Mouse (Mus musculus) heart, embryonic 11.5 days (tissue): ENCODE measurements around the gene Spock1. TPM values are rescaled to one million over a fixed set of nuclear protein-coding genes. Genes with fewer than 3 reads are reported as not detected.

Experiments used
- ATAC-seq: fragments of 200-750 bp; cut with Nextera tagmentation; replicated peaks from 2 replicates; pipeline ENCODE4 v1.8.0; 2017; ENCODE audit warnings: moderate library complexity; ENCODE audit not compliant: insufficient number of reproducible peaks, low FRiP score, low TSS enrichment
- H3K27ac ChIP-seq: fragments of 300-500 bp; sonication (generic); 2 replicates; pipeline ENCODE4 v1.5.1; 2014; ENCODE audit warnings: mild to moderate bottlenecking, low read depth, low read length
- H3K27me3 ChIP-seq: fragments of 300-500 bp; sonication (generic); 2 replicates; pipeline ENCODE4 v1.6.1; 2014; ENCODE audit warnings: mild to moderate bottlenecking, low read length, mixed read lengths; ENCODE audit not compliant: control insufficient read depth, insufficient read depth
- H3K36me3 ChIP-seq: fragments of 300-500 bp; sonication (generic); 2 replicates; pipeline ENCODE4 v1.6.1; 2014; ENCODE audit warnings: mild to moderate bottlenecking, low read length, moderate library complexity, mixed read lengths; ENCODE audit not compliant: control insufficient read depth, insufficient read depth
- H3K4me1 ChIP-seq: fragments of 300-500 bp; sonication (generic); 2 replicates; pipeline ENCODE4 v1.6.1; 2014; ENCODE audit warnings: low read length; ENCODE audit not compliant: control insufficient read depth, insufficient read depth
- H3K4me2 ChIP-seq: fragments of 300-500 bp; sonication (generic); 2 replicates; pipeline ENCODE4 v1.6.1; 2014; ENCODE audit warnings: mild to moderate bottlenecking, moderate library complexity
- H3K4me3 ChIP-seq: fragments of 300-500 bp; sonication (generic); 2 replicates; pipeline ENCODE4 v1.5.1; 2014; ENCODE audit warnings: low read depth, low read length
- H3K9ac ChIP-seq: fragments of 300-500 bp; sonication (generic); 2 replicates; pipeline ENCODE4 v1.6.1; 2014; ENCODE audit warnings: mild to moderate bottlenecking, low read depth, low read length, moderate library complexity
- H3K9me3 ChIP-seq: fragments of 300-500 bp; sonication (generic); replicated peaks from 2 replicates; pipeline ENCODE4 v1.6.1; 2016; ENCODE audit warnings: low read length; ENCODE audit not compliant: control insufficient read depth
- WGBS: fragments of 180-500 bp; shearing (Covaris S2); extraction: QIAGEN DNeasy Blood & Tissue Kit; methylation state at CpG from one replicate; pipeline ENCODE4 v1.1.7; 2014; ENCODE audit not compliant: insufficient replicate concordance; 5-methylcytosine and 5-hydroxymethylcytosine counted together
- polyA plus RNA-seq: library from polyadenylated mRNA; unstranded; fragments of >200 nt; fragmentation: Nextera tagmentation; extraction: Ambion mirVana; gene quantifications from 2 replicates; pipeline ENCODE4 v1.2.1, GENCODE M21; 2014

The Spock1 gene
- polyA plus RNA-seq, 1 experiment from 2014 or later, result 0.69 TPM

DNA sequence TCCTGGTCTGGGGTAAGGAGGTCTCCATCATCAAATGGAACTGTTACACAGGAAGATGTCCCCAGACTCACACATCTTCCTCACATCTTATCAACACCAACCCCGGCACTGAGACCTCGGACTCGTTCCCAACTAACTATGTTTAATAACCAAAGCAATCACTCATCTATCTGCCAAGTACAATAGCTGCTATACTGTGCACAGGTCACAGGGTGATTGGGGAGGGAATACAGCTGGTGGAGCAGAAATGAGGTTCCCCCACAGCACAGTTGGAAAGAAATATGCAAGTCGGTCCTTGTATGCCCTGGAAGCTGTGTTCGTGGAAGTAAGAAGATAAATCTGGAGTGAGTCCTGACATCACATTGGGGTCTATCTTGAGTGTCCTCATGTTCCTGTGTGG is 98.0 kb downstream of the Spock1 start:
- H3K4me1 ChIP-seq, result no peaks in the 10 kb centered on the region
- WGBS, result 79% methylated on average over 5 of the region's 5 CpGs
- no peak overlapping the region for H3K27ac ChIP-seq
- H3K9ac ChIP-seq, result no peak overlapping the region
- no peak overlapping the region for H3K4me3 ChIP-seq
- no peak overlapping the region for H3K4me2 ChIP-seq
- no peak for ATAC-seq
- no peaks in the 10 kb centered on the region for H3K36me3 ChIP-seq
- no peaks in the 10 kb centered on the region for H3K27me3 ChIP-seq
- H3K9me3 ChIP-seq, result no peaks in the 10 kb centered on the region

DNA sequence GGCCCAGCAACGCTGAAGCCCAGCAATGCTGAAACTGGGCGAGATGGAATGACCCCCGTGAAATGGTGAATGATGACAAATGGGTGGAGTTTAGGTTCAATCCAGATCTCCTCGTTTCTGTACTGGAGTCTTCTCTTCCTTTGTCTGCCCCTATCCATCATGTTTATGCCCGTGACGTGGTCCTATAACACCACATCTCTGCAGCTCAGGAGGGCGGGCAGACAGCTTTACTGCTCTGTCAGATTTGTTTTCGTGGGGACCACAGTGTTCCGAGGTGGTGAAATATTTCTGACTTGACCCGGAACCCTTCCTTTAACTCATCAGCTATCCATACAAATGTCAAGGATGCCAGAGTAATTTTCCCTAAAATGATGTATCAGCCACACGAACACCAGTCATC is 98.5 kb downstream of the Spock1 start:
- H3K36me3 ChIP-seq, result no peaks in the 10 kb centered on the region

DNA sequence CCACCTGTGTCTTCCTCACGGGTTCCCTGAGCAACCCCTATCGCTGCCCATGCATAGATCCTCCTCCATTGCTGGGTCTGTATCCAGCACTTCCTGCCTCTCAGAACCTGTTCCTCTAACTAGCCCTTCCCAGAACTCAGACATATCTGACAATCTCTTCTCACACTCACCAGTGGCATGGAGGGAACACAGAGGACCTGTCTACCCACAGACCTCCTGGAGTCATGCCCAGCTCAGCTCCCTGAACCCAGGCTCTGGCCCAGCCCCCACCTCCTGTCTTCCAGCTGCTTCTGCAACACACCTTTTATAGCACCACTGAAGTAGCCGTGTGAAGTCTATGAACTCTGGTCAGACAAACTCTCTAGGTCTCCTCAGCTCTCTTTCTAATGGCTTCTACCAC is 101.3 kb downstream of the Spock1 start:
- 72% methylated on average over 3 of the region's 3 CpGs for WGBS
- no peak for ATAC-seq

More for the DNA sequence above, 98.5 kb downstream of the Spock1 start:
- H3K4me2 ChIP-seq, result no peak overlapping the region
- no peaks in the 10 kb centered on the region for H3K27me3 ChIP-seq
- no peak overlapping the region for H3K4me3 ChIP-seq
- H3K9ac ChIP-seq, result no peak overlapping the region
- ATAC-seq, result no peak
- H3K9me3 ChIP-seq, result no peaks in the 10 kb centered on the region
- WGBS, result 76% methylated on average over 11 of the region's 11 CpGs
- H3K27ac ChIP-seq, result no peak overlapping the region
- no peaks in the 10 kb centered on the region for H3K4me1 ChIP-seq

DNA sequence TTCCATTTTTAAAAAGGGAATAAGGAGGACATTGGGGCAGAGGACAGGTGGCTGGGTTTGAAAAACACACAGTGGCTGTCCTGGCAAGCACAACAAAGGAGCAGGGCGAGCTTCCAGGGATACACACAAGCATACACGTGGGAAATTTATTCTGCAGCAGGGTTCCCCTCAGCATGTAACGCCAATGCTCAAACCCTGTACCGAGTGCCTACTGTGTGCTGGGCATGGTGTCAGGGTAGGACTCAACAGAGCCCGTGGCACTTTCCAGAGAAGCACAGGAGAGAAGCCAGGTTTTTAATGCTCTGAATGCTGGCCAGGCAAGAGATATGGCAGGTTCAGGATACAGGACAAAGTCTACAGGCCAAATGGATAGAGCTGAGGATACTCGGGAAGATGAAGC is 101.8 kb downstream of the Spock1 start:
- Histone ChIP-seq H3K36me3 (no peaks in the 10 kb centered on the region), H3K27me3 (no peaks in the 10 kb centered on the region), H3K4me2 (no peak overlapping the region), H3K9me3 (no peaks in the 10 kb centered on the region), H3K9ac (no peak overlapping the region), H3K27ac (no peak overlapping the region), H3K4me1 (no peaks in the 10 kb centered on the region), H3K4me3 (no peak overlapping the region)
- WGBS, result 79% methylated on average over 6 of the region's 6 CpGs
- ATAC-seq, result no peak

More for the DNA sequence above, 101.3 kb downstream of the Spock1 start:
- no peak overlapping the region for H3K27ac ChIP-seq
- no peaks in the 10 kb centered on the region for H3K4me1 ChIP-seq
- H3K9me3 ChIP-seq, result no peaks in the 10 kb centered on the region
- no peaks in the 10 kb centered on the region for H3K27me3 ChIP-seq
- no peak overlapping the region for H3K4me2 ChIP-seq
- no peaks in the 10 kb centered on the region for H3K36me3 ChIP-seq
- H3K9ac ChIP-seq, result no peak overlapping the region
- no peak overlapping the region for H3K4me3 ChIP-seq

DNA sequence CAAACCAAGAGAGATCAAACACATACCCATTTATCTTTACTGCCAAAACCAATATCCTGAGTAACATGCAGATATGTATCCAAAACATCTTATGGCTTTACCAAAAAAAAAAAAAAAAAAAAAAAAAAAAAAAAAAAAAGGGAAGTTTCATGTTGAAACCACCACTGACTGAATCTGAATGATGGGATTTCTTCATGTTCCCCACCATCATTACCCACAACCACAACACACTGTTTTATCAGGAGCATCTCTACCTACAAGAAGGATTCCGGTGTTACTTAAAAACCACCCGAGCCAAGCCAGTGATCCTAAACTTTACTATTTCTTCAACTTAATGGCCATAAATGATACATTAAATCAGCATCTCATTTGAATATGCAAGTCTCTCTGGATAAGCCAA is 109.5 kb downstream of the Spock1 start:
- H3K4me1 ChIP-seq, result no peaks in the 10 kb centered on the region
- no peak overlapping the region for H3K9ac ChIP-seq
- no peak for ATAC-seq
- 88% methylated on average over 2 of the region's 2 CpGs for WGBS
- no peak overlapping the region for H3K4me2 ChIP-seq
- H3K4me3 ChIP-seq, result no peak overlapping the region
- no peaks in the 10 kb centered on the region for H3K27me3 ChIP-seq
- H3K36me3 ChIP-seq, result no peaks in the 10 kb centered on the region
- H3K27ac ChIP-seq, result no peak overlapping the region
- no peaks in the 10 kb centered on the region for H3K9me3 ChIP-seq

DNA sequence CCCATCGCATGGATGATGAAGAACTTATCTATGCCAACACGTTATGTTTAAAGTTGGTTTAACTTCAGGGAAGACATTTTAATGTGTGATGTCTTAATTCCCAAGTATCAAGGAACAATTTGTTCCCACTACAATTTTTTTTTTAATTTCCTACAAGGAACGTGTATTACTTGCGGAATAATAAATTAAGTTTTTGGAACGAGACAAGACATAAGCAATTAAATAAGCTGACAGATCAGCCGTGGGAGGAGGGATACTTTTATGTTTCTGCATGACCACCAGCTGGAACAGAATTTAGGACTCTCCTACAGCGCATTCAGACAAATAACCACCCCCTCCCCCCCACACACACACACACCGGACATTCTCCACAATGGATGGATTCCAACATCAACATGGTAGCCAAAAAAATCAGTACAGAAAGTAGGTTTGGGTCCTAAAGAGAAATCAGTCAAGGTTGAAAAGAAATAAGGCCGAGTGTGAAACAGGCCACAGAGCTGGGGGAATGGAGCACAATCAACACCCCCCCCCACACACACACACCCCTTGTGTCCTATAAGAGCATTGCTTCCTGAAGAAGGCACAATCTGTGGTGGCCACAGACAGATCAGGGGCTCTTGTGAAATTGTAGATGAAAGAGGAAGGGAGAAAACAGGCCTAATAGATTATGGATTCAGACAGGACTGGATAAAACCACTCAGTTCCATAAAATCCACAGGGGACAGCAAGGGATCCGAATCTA is 111.0 kb downstream of the Spock1 start:
- Histone ChIP-seq H3K9ac (no peak overlapping the region), H3K27ac (no peak overlapping the region), H3K36me3 (no peaks in the 10 kb centered on the region), H3K27me3 (no peaks in the 10 kb centered on the region), H3K4me1 (no peaks in the 10 kb centered on the region), H3K4me3 (no peak overlapping the region), H3K4me2 (no peak overlapping the region), H3K9me3 (no peaks in the 10 kb centered on the region)
- WGBS, result 80% methylated on average over 10 of the region's 10 CpGs
- no peak for ATAC-seq

DNA sequence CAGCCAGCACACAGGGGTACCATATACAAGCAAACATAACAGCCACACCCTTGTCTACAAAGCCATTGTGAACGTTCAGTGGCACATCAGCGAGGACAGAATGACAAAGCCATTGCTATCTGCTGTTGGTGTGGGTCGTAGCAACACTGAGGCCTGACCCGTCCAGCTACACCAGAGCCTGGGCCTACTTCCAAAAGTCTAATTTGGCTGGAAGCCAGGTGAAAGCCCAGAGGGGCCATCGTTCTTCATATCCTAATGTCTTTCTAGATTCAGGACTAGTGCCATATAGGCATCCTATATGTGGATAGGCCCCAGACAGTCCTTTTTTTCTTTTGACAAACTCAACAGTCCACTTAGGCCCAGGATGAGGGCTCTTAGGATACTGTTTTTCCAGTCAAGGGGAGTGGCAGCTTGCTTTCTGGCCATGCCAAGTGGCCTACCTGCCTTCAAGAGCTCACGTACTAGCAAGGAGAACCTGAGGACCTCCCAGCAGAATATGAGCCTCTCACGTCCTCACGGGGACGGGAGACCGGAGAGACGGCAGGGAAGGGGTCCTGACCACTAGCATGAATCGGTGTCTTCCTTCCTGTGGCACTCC is 114.4 kb downstream of the Spock1 start:
- Histone ChIP-seq H3K4me1 (no peaks in the 10 kb centered on the region), H3K4me2 (no peak overlapping the region), H3K9me3 (no peaks in the 10 kb centered on the region), H3K36me3 (no peaks in the 10 kb centered on the region), H3K9ac (no peak overlapping the region), H3K27me3 (0 out of 2 replicates have a peak, but pooled peaks cover 2% of the 10 kb centered on the region), H3K27ac (no peak overlapping the region), H3K4me3 (no peak overlapping the region)
- ATAC-seq, result no peak
- 76% methylated on average over 12 of the region's 12 CpGs for whole genome bisulfite sequencing

DNA sequence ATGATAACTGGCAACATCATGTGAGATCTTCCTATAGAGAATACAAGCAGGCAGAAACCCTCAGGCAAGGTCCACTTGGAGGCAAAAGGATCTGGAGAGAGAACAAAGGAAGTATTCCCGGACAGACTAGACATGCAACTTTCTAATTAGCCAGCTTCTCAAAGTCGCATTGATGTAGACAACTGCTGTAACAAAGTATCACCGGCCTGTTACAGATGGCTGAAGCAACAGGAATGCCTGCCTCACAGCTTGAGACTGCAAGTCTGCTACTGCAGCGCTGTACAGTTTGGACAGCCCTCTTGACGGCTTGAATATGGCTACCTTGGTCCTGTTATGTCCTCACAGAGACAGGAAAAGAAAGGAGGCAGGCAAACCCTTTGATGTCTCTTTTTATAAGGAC is 118.3 kb downstream of the Spock1 start:
- no peak overlapping the region for H3K4me2 ChIP-seq
- no peaks in the 10 kb centered on the region for H3K36me3 ChIP-seq
- ATAC-seq, result no peak
- H3K4me3 ChIP-seq, result no peak overlapping the region
- no peaks in the 10 kb centered on the region for H3K9me3 ChIP-seq
- H3K9ac ChIP-seq, result no peak overlapping the region
- H3K27ac ChIP-seq, result no peak overlapping the region
- 60% methylated on average over 5 of the region's 5 CpGs for WGBS
- 0 out of 2 replicates have a peak, but pooled peaks cover 3% of the 10 kb centered on the region for H3K27me3 ChIP-seq
- no peaks in the 10 kb centered on the region for H3K4me1 ChIP-seq

DNA sequence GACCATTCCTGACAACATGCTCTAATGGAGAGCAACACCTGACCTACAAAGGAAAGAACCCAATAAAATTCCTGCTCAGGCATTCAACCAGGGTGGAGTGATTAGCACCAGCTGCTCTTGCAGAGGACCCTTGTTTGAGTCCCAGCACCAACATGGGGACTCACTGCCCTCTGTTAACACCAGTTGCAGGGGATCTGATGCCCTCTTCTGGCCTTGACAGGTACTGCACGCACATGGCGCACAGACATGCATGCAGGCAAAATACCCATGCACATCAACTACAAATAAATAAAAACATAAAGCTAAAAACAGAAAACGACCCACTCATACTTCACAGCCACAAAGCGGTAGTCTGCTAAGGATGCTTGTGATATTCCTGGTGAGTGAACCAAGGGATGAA is 119.8 kb downstream of the Spock1 start:
- no peaks in the 10 kb centered on the region for H3K4me1 ChIP-seq
- H3K27ac ChIP-seq, result no peak overlapping the region
- H3K9me3 ChIP-seq, result no peaks in the 10 kb centered on the region
- WGBS, result 92% methylated on average over 4 of the region's 4 CpGs
- H3K9ac ChIP-seq, result no peak overlapping the region
- H3K27me3 ChIP-seq, result 0 out of 2 replicates have a peak, but pooled peaks cover 3% of the 10 kb centered on the region
- H3K36me3 ChIP-seq, result no peaks in the 10 kb centered on the region
- no peak for ATAC-seq
- no peak overlapping the region for H3K4me2 ChIP-seq
- H3K4me3 ChIP-seq, result no peak overlapping the region
